Mouse (Mus musculus) liver, adult 2 months (tissue): ENCODE results near the gene Dvl2.

ENCODE experiments used
- CTCF ChIP-seq: fragments of 200-500 bp; IDR thresholded peaks from 2 replicates; pipeline ENCODE4 v1.5.1; 2011; ENCODE audit warnings: low read depth, low read length, control low read depth
- POLR2A ChIP-seq: fragments of 200-500 bp; IDR thresholded peaks from 2 replicates; pipeline ENCODE4 v1.6.1; 2011; ENCODE audit warnings: low read length, control low read depth; ENCODE audit not compliant: insufficient read depth; ENCODE audit errors: extremely low read depth

DNA sequence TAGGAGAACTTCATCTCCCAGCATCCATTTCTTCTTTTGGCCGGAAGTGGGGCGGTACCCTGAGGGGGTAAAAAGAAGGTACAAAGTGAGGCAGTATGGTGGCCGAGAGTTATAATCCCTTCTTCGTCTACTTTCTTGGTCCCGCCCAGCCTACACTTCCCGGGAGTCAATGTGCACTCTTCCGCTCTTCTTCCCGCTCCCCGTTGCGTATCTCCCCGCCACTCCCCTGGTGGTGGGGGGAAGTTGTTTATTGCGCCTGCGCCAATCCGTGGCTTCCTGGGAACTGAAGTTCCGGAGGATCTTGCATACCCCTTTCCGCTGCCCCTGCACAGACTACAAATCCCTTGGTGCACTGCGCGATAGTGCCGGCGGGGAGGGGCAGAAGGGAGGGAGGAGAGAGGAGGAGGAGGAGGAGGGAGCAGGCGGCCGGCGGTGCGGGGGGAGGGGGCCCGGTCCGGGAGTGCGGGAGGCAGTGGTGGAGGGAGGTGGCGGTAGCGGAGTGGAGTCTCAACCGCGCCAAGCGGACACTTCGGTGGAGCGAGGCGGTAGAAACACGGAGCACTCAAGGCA lies 4.9 kb upstream of the Dvl2 start, which contains the start of gene Phf23:
- TF ChIP-seq POLR2A (peak; percentile 80; the same call in 1 of the 2 replicates), CTCF (peak; percentile 42; the same call in 1 of the 2 replicates)
